Mouse (Mus musculus): ENCODE measurements around the gene Klhl20. TPM values are rescaled to one million over a fixed set of nuclear protein-coding genes. Genes with fewer than 3 reads are reported as not detected.

The Klhl20 gene
- polyA plus RNA-seq, 1 experiment = 14.1 TPM

- no peak overlapping the region for H3K27ac ChIP-seq (ENCODE audit: insufficient read depth, low read length)
- H3K4me3 ChIP-seq (ENCODE audit: insufficient read depth, low read length) = no peak overlapping the region
- TF ChIP-seq CTCF (IDR thresholded peaks at IDR 0.05; ENCODE audit: extremely low read depth, insufficient read depth, low read length) = no peak
- TF ChIP-seq POLR2A (IDR thresholded peaks at IDR 0.05; ENCODE audit: extremely low read depth, insufficient read depth, low read length) = no peak
- no peaks in the 10 kb centered on the region for H3K4me1 ChIP-seq (ENCODE audit: control insufficient read depth, insufficient read depth, low read length)
These were observed 54.1 kb downstream of the Klhl20 start for GRCm38 (mm10) chr1:161077243-161077642.

- no peak overlapping the region for H3K27ac ChIP-seq (ENCODE audit: insufficient read depth, low read length)
These were observed 55.1 kb downstream of the Klhl20 start for GRCm38 (mm10) chr1:161076238-161076637.

GRCm38 (mm10) chr1:161071272-161071620, 60.1 kb downstream of the Klhl20 start:
- TF ChIP-seq POLR2A (IDR thresholded peaks at IDR 0.05; ENCODE audit: extremely low read depth, insufficient read depth, low read length) = no peak
- no peak for TF ChIP-seq CTCF (IDR thresholded peaks at IDR 0.05; ENCODE audit: extremely low read depth, insufficient read depth, low read length)
- Histone ChIP-seq H3K4me3 (ENCODE audit: insufficient read depth, low read length) (peak overlapping the region; percentile 60), H3K4me1 (ENCODE audit: control insufficient read depth, insufficient read depth, low read length) (peaks cover 1% of the 10 kb centered on the region; the same call in 1 of the 2 replicates), H3K27ac (ENCODE audit: insufficient read depth, low read length) (no peak overlapping the region)

More at GRCm38 (mm10) chr1:161076238-161076637, 55.1 kb downstream of the Klhl20 start:
- Histone ChIP-seq H3K4me1 (ENCODE audit: control insufficient read depth, insufficient read depth, low read length) (peaks cover under 1% of the 10 kb centered on the region; the same call in 1 of the 2 replicates), H3K4me3 (ENCODE audit: insufficient read depth, low read length) (no peak overlapping the region)
- TF ChIP-seq CTCF (IDR thresholded peaks at IDR 0.05; ENCODE audit: extremely low read depth, insufficient read depth, low read length) = no peak
- no peak for TF ChIP-seq POLR2A (IDR thresholded peaks at IDR 0.05; ENCODE audit: extremely low read depth, insufficient read depth, low read length)

GRCm38 (mm10) chr1:161070352-161071271, 60.7 kb downstream of the Klhl20 start, which contains the start of the genes Dars2 and Cenpl:
Gene Dars2, minus strand, starts transcription at chr1:161070658.
Gene Cenpl, plus strand, starts transcription at chr1:161070713.
- H3K4me3 ChIP-seq (ENCODE audit: insufficient read depth, low read length) = peak within 1 kb of the TSS; percentile 60
- H3K27ac ChIP-seq (ENCODE audit: insufficient read depth, low read length) = peak within 1 kb of the TSS; percentile 25; the same call in 1 of the 2 replicates
- peaks cover 1% of the 10 kb centered on the region; the same call in 1 of the 2 replicates for H3K4me1 ChIP-seq (ENCODE audit: control insufficient read depth, insufficient read depth, low read length)
- TF ChIP-seq CTCF (IDR thresholded peaks at IDR 0.05; ENCODE audit: extremely low read depth, insufficient read depth, low read length) = no peak
- peak; percentile 80; the same call in 1 of the 2 replicates for TF ChIP-seq POLR2A (IDR thresholded peaks at IDR 0.05; ENCODE audit: extremely low read depth, insufficient read depth, low read length)

GRCm38 (mm10) chr1:161063351-161063750, 68.0 kb downstream of the Klhl20 start:
- H3K4me1 ChIP-seq (ENCODE audit: control insufficient read depth, insufficient read depth, low read length) = no peaks in the 10 kb centered on the region
- H3K4me3 ChIP-seq (ENCODE audit: insufficient read depth, low read length) = no peak overlapping the region
- TF ChIP-seq CTCF (IDR thresholded peaks at IDR 0.05; ENCODE audit: extremely low read depth, insufficient read depth, low read length) (no peak), POLR2A (IDR thresholded peaks at IDR 0.05; ENCODE audit: extremely low read depth, insufficient read depth, low read length) (no peak)
- no peak overlapping the region for H3K27ac ChIP-seq (ENCODE audit: insufficient read depth, low read length)

- no peak overlapping the region for H3K27ac ChIP-seq (ENCODE audit: insufficient read depth, low read length)
- no peak overlapping the region for H3K4me3 ChIP-seq (ENCODE audit: insufficient read depth, low read length)
- no peak for TF ChIP-seq CTCF (IDR thresholded peaks at IDR 0.05; ENCODE audit: extremely low read depth, insufficient read depth, low read length)
- TF ChIP-seq POLR2A (IDR thresholded peaks at IDR 0.05; ENCODE audit: extremely low read depth, insufficient read depth, low read length) = no peak
- H3K4me1 ChIP-seq (ENCODE audit: control insufficient read depth, insufficient read depth, low read length) = no peaks in the 10 kb centered on the region
These were observed 74.1 kb downstream of the Klhl20 start for GRCm38 (mm10) chr1:161057164-161057563.

- H3K4me3 ChIP-seq (ENCODE audit: insufficient read depth, low read length) = no peak overlapping the region
- TF ChIP-seq POLR2A (IDR thresholded peaks at IDR 0.05; ENCODE audit: extremely low read depth, insufficient read depth, low read length) (no peak), CTCF (IDR thresholded peaks at IDR 0.05; ENCODE audit: extremely low read depth, insufficient read depth, low read length) (no peak)
- no peaks in the 10 kb centered on the region; the same call in 1 of the 2 replicates for H3K4me1 ChIP-seq (ENCODE audit: control insufficient read depth, insufficient read depth, low read length)
- H3K27ac ChIP-seq (ENCODE audit: insufficient read depth, low read length) = no peak overlapping the region
These were observed 84.3 kb downstream of the Klhl20 start for GRCm38 (mm10) chr1:161046972-161047371.

GRCm38 (mm10) chr1:161041261-161042020, 89.9 kb downstream of the Klhl20 start:
- H3K4me3 ChIP-seq (ENCODE audit: insufficient read depth, low read length) = no peak overlapping the region
- no peaks in the 10 kb centered on the region; the same call in 1 of the 2 replicates for H3K4me1 ChIP-seq (ENCODE audit: control insufficient read depth, insufficient read depth, low read length)
- H3K27ac ChIP-seq (ENCODE audit: insufficient read depth, low read length) = no peak overlapping the region
- TF ChIP-seq POLR2A (IDR thresholded peaks at IDR 0.05; ENCODE audit: extremely low read depth, insufficient read depth, low read length) (no peak), CTCF (IDR thresholded peaks at IDR 0.05; ENCODE audit: extremely low read depth, insufficient read depth, low read length) (no peak)

GRCm38 (mm10) chr1:161040855-161041254, 90.5 kb downstream of the Klhl20 start:
- no peaks in the 10 kb centered on the region; the same call in 1 of the 2 replicates for H3K4me1 ChIP-seq (ENCODE audit: control insufficient read depth, insufficient read depth, low read length)
- no peak overlapping the region for H3K27ac ChIP-seq (ENCODE audit: insufficient read depth, low read length)
- no peak overlapping the region for H3K4me3 ChIP-seq (ENCODE audit: insufficient read depth, low read length)
- TF ChIP-seq CTCF (IDR thresholded peaks at IDR 0.05; ENCODE audit: extremely low read depth, insufficient read depth, low read length) (no peak), POLR2A (IDR thresholded peaks at IDR 0.05; ENCODE audit: extremely low read depth, insufficient read depth, low read length) (no peak)
